Mouse (Mus musculus): ENCODE data around the gene Nfic.

- TF ChIP-seq CTCF (IDR thresholded peaks at IDR 0.05; ENCODE audit: low read depth): peak; percentile 99
- no peak for TF ChIP-seq EP300 (IDR thresholded peaks at IDR 0.05; ENCODE audit: low read depth)
Measured at GRCm38 (mm10) chr10:81450140-81450539, 5.3 kb downstream of the Nfic start.

Measured in liver, postnatal 0 days (tissue).